Mouse (Mus musculus) CH12F3 (cell line): ENCODE data around the gene Kcna2.

Experiments
- in situ Hi-C: fragments of 300-500 bp; cut with MboI; formaldehyde crosslinking; loops from 2 replicates; pipeline ENCODE4 v1.14.3; 2020; ENCODE audit warnings: low sequenced_read_pairs

Kcna2 gene

DNA sequence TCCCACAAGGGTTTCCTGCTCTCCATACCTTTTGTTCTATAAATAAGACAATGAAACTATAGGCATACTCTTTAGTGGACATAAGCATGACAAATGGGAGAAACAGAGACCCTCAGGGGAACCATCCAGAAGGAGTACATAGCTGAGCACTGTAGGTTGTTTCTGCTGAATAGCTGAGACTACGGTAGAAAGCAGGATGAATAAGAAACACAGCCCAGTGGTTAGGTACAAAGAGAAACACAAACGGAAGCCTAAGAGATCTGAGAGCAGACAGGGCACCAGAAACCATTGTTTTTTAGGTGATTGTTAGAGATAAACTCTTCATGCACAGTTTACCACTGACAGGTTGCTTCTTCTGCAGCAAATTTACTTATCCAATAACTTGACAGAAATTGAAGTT, 1.1 kb upstream of the Kcna2 start:
- in situ Hi-C loops: loop anchor here (25.0 kb wide), 1 partner anchor 338 kb away; no protein-coding TSS in a partner anchor

DNA sequence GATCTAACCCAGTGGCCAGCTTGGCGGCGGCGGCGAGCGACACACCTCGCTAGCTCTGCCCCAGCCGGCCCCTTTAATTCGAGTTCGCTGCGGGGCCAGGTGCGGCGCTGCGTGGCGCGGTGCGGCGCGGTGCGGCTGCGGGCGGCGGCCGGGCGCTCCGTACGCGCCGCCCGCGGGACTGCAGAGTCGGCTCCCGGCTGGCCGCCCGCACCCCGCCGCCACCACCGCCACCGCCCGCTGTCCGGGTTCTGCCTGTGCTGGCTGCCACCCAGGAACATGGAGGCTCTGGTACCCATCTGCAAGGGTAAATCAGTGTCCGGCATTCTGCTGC, 475 bp downstream of the Kcna2 start:
- in situ Hi-C loops: no loop called here

GRCm38 (mm10) chr3:107101787-107102651, 1.1 kb downstream of the Kcna2 start:
- in situ Hi-C loops: no loop called here

- in situ Hi-C loops: no loop called here
Observed at GRCm38 (mm10) chr3:107103041-107103440, 2.1 kb downstream of the Kcna2 start.

- in situ Hi-C loops: no loop called here
Observed at GRCm38 (mm10) chr3:107103462-107103861, 2.5 kb downstream of the Kcna2 start.

DNA sequence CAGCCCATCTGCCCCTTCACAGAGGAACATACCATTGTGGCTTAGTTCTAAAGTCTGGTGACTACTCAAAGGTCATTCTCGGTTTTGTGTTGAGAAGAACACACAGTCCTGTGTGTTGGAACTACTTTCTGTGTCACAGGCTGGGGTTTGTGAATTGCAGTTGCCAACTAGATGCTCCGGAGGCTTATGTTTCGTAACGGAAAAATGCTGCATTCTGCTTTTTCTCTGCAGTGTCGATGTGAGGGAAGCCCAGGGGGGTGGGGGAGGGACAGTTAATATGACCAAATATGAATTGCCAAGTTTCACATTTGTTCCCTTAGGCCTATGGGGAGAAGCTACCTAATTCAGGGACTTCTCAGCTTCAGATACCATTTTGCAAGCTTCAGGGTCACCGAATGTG, 5.0 kb downstream of the Kcna2 start:
- in situ Hi-C loops: no loop called here

DNA sequence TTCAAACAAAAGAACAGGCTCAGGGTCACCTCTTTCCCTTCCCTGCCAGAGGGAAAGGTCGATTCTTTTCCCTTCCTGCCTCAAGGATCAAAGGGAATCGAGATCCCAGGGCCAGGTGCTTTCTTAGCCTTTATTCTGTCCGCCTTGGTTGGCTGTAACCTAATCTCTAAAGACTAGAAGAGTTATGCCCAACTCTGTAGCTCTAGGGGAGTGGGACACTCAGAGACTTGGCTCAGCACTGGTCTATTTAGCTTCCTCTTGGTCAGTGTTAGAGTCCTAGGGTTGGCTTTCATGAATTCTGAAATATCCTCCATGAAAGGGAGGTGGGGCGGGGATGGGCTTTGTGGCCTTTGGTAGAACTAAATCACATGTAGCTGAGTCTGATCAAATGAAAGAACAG, 11.6 kb downstream of the Kcna2 start:
- in situ Hi-C loops: no loop called here

DNA sequence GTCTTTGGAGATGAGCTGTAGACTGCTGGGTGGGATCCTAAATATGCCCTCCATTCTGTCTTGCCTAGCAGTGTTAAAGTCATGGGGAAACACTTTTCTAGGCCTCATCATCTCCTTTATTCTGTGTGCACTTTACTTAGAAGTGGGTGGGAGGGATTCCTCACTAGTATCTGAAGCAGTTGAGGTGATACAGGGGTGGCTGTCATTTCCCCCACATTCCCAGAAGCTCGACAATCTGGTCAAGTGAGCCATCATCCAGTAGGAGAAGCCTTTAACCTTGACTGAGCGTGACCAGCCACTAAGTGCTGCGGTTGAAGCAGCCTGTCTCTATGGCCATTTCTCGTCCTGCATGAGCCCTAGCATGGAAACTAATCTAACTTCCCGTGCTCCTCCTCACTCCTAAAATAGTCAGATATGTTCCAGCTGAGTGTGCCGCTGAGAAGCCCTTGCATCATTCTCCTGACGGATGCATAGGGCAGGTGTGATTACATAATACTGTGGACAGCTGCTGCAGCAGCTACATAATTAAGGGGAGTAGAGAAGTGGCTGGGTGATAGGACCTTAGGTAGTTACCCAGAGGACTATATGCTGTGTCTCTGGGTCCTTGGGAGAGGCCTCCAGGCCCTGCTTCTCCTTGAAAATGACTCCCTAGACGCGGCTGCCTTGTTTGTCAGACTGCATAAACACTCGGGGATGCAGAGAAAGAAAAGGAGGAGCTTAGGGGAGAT, 12.2 kb downstream of the Kcna2 start:
- in situ Hi-C loops: no loop called here

GRCm38 (mm10) chr3:107113771-107114737, 13.1 kb downstream of the Kcna2 start:
- in situ Hi-C loops: no loop called here

DNA sequence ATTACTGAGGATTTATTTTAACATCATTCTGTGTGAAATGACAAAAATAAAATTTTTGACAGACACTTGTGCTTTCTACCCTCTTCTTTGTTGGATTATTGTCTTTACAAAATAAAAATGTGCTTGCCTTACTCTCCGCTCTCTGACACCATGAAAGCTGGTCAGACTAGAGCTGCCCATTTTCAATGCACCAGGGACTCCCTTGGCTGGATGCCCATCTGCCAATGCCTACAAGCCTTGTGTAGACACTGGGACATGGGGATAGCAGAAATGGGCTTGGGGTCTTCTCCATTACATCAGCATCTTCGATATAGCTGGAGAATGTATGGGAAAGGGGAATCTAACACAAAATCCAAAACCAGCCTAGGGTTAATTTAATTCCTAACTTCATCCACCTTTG, 14.0 kb downstream of the Kcna2 start:
- in situ Hi-C loops: no loop called here

- in situ Hi-C loops: no loop called here
Observed at GRCm38 (mm10) chr3:107115746-107116145, 14.8 kb downstream of the Kcna2 start.

DNA sequence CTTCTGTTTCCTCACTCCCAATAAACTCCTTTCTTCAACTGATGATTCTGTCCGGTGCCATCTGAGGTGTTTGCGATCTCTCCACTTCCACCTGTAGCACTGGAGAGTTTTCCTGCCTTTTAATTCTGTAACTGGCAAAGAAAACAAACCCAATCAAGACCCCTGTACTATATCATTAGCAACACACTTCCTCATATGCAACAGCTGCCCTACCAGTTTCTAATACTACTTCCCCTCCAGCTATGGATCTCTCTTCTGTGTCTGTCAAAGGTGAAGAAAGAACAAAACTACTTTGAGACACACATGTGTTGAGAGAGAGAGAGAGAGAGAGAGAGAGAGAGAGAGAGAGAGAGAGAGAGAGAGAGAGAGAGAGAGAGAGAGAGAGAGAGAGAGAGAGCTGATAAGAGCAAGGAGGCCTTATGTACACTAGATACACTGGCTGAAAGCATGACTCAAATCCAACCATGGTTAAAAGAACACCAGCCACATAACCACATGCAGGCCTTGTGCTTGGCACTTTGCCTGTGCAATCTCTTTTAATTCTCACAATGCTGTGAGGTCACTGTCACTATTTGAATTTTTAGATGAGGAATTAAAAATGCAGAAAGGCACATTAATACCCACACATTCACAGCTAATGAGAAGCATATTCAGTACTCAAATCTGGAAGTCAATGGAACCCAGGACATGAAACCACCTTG, 19.1 kb downstream of the Kcna2 start:
- in situ Hi-C loops: no loop called here

GRCm38 (mm10) chr3:107122306-107122705, 21.4 kb downstream of the Kcna2 start:
- in situ Hi-C loops: no loop called here

GRCm38 (mm10) chr3:107127667-107128066, 26.7 kb downstream of the Kcna2 start:
- in situ Hi-C loops: no loop called here

DNA sequence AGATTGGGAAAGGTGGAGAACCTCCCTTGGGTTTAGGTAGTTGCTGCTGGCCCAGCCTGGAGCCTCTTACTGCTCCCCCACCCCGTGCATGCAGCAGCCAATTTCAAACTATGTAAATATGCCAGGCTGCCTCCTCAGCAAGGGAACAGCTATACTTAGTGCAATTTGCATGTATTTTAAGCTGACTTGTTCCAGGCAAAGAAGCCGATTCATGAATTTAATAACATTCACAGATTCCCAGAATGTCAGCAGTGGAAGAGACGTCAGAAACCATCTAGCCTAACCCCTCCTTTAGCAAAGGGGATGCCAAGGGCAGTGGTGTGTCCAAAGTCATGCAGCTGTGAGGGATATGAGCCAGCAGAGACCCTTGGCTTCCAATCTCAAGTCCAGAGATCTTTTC, 27.5 kb downstream of the Kcna2 start:
- in situ Hi-C loops: no loop called here

GRCm38 (mm10) chr3:107129251-107129650, 28.3 kb downstream of the Kcna2 start:
- in situ Hi-C loops: no loop called here

GRCm38 (mm10) chr3:107130661-107131326, 29.8 kb downstream of the Kcna2 start:
- in situ Hi-C loops: no loop called here

DNA sequence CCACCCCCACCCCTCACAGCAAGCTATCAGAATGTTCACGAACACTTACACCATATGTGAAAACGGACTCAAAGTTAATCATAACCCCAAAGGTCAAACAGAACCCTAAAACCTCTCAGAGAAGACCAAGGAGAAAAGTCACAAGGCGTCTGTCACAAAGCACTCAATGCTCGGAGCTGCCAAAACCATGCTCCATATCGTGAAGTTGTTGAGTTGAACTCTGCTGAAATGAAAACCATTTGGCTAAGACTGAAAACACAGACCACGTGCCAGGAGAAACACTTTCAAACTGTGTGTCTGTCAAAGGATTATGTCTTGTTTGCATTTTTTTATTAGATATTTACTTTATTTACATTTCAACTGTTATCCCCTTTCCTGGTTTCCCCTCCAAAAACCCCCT, 30.9 kb downstream of the Kcna2 start:
- in situ Hi-C loops: no loop called here

GRCm38 (mm10) chr3:107132651-107133050, 31.7 kb downstream of the Kcna2 start:
- in situ Hi-C loops: no loop called here

GRCm38 (mm10) chr3:107134457-107134856, 33.5 kb downstream of the Kcna2 start:
- in situ Hi-C loops: no loop called here
